Mouse (Mus musculus) embryonic facial prominence, embryonic 11.5 days (tissue): ENCODE data around the gene Slc38a1. TPM values are rescaled to one million over a fixed set of nuclear protein-coding genes. Genes with fewer than 3 reads are reported as not detected.
A peak's percentile ranks its signal among the peaks of the same experiment; 100 is the strongest.

Experiments used
- ATAC-seq: fragments of 200-750 bp; cut with Nextera tagmentation; replicated peaks from 2 replicates; pipeline ENCODE4 v1.8.0; 2017; ENCODE audit warnings: low read depth; ENCODE audit not compliant: insufficient number of reproducible peaks, low FRiP score, low TSS enrichment
- DNase-seq: peaks from one replicate; pipeline ENCODE4 v3.0.0-alpha.2; 2015; ENCODE audit warnings: low spot score
- H3K27ac ChIP-seq: fragments of 300-500 bp; sonication (generic); replicated peaks from 2 replicates; pipeline ENCODE4 v1.5.1; 2014; ENCODE audit warnings: mild to moderate bottlenecking, low read depth, low read length, control low read depth
- H3K27me3 ChIP-seq: fragments of 300-500 bp; sonication (generic); 2 replicates; pipeline ENCODE4 v1.6.1; 2014; ENCODE audit warnings: mild to moderate bottlenecking, low read length, moderate library complexity, mixed read lengths; ENCODE audit not compliant: control insufficient read depth, insufficient read depth
- H3K36me3 ChIP-seq: fragments of 300-500 bp; sonication (generic); replicated peaks from 2 replicates; pipeline ENCODE4 v1.6.1; 2014; ENCODE audit warnings: low read depth, mild to moderate bottlenecking, low read length, moderate library complexity, mixed read lengths; ENCODE audit not compliant: control insufficient read depth, insufficient read depth
- H3K4me1 ChIP-seq: fragments of 300-500 bp; sonication (generic); 2 replicates; pipeline ENCODE4 v1.6.1; 2014; ENCODE audit warnings: low read length, mixed read lengths; ENCODE audit not compliant: control insufficient read depth, insufficient read depth
- H3K4me2 ChIP-seq: fragments of 300-500 bp; sonication (generic); 2 replicates; pipeline ENCODE4 v1.6.1; 2014; ENCODE audit warnings: low read depth, mild to moderate bottlenecking, control low read depth, low read length, moderate library complexity
- H3K4me3 ChIP-seq: fragments of 300-500 bp; sonication (generic); 2 replicates; pipeline ENCODE4 v1.5.1; 2014; ENCODE audit warnings: low read depth, low read length, control low read depth
- H3K9ac ChIP-seq: fragments of 300-500 bp; sonication (generic); replicated peaks from 2 replicates; pipeline ENCODE4 v1.6.1; 2014; ENCODE audit warnings: mild to moderate bottlenecking, control low read depth, low read length
- H3K9me3 ChIP-seq: fragments of 300-500 bp; sonication (generic); replicated peaks from 2 replicates; pipeline ENCODE4 v1.6.1; 2016; ENCODE audit warnings: mild to moderate bottlenecking, low read length, inconsistent platforms, mixed read lengths; ENCODE audit not compliant: control insufficient read depth
- WGBS: fragments of 180-500 bp; shearing (Covaris S2); extraction: QIAGEN DNeasy Blood & Tissue Kit; methylation state at CpG from one replicate; pipeline ENCODE4 v1.1.7; 2014; 5-methylcytosine and 5-hydroxymethylcytosine counted together
- polyA plus RNA-seq: library from polyadenylated mRNA; unstranded; fragments of >200 nt; fragmentation: Nextera tagmentation; extraction: Ambion mirVana; gene quantifications from 2 replicates; pipeline ENCODE4 v1.2.1, GENCODE M21; 2014

Gene Slc38a1
- polyA plus RNA-seq, 1 experiment from 2014 or later: 101 TPM

DNA sequence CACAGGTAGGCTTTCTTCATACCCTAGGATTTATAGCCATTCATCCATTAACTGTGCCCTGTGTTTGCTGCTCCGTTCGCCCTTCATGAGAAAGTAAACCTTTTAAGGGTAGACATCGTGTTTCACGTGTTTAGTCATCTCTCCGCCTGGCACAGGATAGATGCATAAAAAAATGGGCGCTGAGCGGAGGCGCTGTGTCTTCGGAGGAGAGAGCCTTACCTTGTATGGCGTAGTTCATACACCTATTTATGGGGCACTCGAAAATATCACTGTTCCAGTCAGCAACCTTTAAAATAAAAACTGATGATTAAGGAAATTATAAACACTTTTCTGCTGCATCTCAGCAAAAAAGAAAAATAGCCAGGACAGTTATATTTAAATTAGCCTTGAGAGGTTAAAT is 105.4 kb downstream of the Slc38a1 start:
- H3K4me3 ChIP-seq: no peak overlapping the region
- no peaks in the 10 kb centered on the region for H3K4me1 ChIP-seq
- no peaks in the 10 kb centered on the region for H3K27me3 ChIP-seq
- no peak overlapping the region for H3K27ac ChIP-seq
- no peak overlapping the region for H3K4me2 ChIP-seq
- no peaks in the 10 kb centered on the region for H3K9me3 ChIP-seq
- WGBS: 91% methylated on average over 11 of the region's 11 CpGs
- no peaks in the 10 kb centered on the region for H3K36me3 ChIP-seq
- no peak for DNase-seq
- H3K9ac ChIP-seq: no peak overlapping the region
- ATAC-seq: no peak

DNA sequence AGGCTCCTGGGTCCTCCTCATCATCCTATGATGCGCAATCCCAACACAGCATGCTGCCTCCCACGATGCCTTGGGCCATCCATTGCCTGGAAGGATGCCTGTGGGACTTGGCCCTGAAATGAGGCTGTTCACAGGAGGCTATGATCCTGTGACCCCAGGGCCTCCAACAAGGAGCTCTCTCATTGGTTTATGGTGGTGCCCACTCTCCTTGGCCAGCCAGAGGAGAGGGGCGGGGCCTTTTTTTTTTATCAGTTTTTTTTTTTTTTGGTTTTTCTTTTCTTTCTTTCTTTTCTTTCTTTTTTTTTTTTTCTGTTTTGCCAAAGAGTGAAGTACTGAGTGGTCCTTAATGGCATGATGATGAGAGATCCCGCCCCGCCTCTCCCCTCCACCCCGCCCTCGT is 106.3 kb downstream of the Slc38a1 start:
- Histone ChIP-seq H3K4me3 (no peak overlapping the region), H3K9me3 (no peaks in the 10 kb centered on the region), H3K9ac (no peak overlapping the region), H3K36me3 (no peaks in the 10 kb centered on the region), H3K27me3 (no peaks in the 10 kb centered on the region), H3K4me2 (no peak overlapping the region), H3K4me1 (no peaks in the 10 kb centered on the region), H3K27ac (no peak overlapping the region)
- no peak for DNase-seq
- ATAC-seq: no peak
- 96% methylated on average over 7 of the region's 7 CpGs for WGBS

GRCm38 (mm10) chr15:96527686-96528085 is 115.0 kb downstream of the Slc38a1 start:
- DNase-seq (no peak), ATAC-seq (no peak)
- 33% methylated on average over 6 of the region's 6 CpGs for WGBS
- no peaks in the 10 kb centered on the region for H3K9me3 ChIP-seq
- no peak overlapping the region for H3K4me3 ChIP-seq
- H3K36me3 ChIP-seq: no peaks in the 10 kb centered on the region
- no peak overlapping the region for H3K27ac ChIP-seq
- H3K4me2 ChIP-seq: no peak overlapping the region
- no peaks in the 10 kb centered on the region for H3K27me3 ChIP-seq
- no peak overlapping the region for H3K9ac ChIP-seq
- no peaks in the 10 kb centered on the region for H3K4me1 ChIP-seq

- Histone ChIP-seq H3K9ac (no peak overlapping the region), H3K4me1 (no peaks in the 10 kb centered on the region), H3K4me2 (no peak overlapping the region), H3K27me3 (no peaks in the 10 kb centered on the region), H3K9me3 (no peaks in the 10 kb centered on the region), H3K4me3 (no peak overlapping the region), H3K36me3 (no peaks in the 10 kb centered on the region), H3K27ac (no peak overlapping the region)
- 51% methylated on average over 9 of the region's 9 CpGs for WGBS
- ATAC-seq (peak; percentile 85), DNase-seq (peak; percentile 38)
Measured at GRCm38 (mm10) chr15:96524239-96524738, 118.4 kb downstream of the Slc38a1 start.

Other genes starting within 250 kb of the Slc38a1 start
- 123 and 138 TPM in 2 replicates for gene Scaf11, start 182.1 kb downstream of the Slc38a1 start, polyA plus RNA-seq
- gene Slc38a2, start 56.8 kb upstream of the Slc38a1 start, polyA plus RNA-seq: 227 and 255 TPM in 2 replicates